Mouse (Mus musculus): ENCODE results near the gene Utrn. TPM values are rescaled to one million over a fixed set of nuclear protein-coding genes. Genes with fewer than 3 reads are reported as not detected.

The Utrn gene
- total RNA-seq, 1 experiment from 2014 or later = 46.5 TPM

- no peak for ATAC-seq (replicated peaks; ENCODE audit: low read depth, poor library complexity, severe bottlenecking)
Observed at GRCm38 (mm10) chr10:12377727-12378126, 491.4 kb downstream of the Utrn start.

DNA sequence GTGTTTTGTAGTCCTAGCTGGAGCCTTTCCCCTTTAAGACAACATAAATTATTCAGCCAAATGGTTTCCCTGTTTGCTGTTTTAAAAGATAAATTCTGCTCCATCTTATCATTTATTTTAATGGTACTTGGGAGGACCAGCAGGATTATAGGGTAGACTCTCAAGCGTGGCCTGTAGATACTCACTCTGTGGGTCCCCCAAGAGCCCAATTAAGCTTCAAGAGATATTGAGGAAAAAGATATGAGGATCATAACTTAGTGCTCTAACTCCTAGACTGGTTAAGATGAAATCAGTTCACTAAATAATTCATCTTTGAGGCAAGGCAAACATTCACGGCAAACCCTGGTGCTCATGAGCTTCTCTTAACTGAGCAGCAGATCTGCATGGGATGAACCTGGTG lies 493.1 kb downstream of the Utrn start:
- ATAC-seq (replicated peaks; ENCODE audit: low read depth, poor library complexity, severe bottlenecking) = no peak

DNA sequence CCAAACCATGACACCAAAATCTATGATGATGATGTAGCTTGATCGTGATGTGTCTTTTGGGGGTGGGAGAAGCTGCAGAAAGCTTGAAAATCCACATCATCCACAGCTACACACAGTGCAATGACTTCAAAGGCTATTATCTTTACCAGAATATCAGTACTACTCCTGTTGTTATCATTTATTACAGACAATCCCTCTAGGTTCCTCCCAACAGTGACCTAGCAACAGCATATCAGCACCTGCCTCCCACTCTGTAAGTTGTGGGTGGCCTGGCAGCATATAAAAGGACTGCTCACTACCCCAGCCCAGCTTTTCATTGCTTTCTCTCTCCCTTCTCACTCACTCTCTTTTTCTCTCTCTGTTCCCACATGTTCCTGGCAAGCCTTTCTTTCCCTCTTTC lies 494.4 kb downstream of the Utrn start:
- no peak for ATAC-seq (replicated peaks; ENCODE audit: low read depth, poor library complexity, severe bottlenecking)

GRCm38 (mm10) chr10:12354556-12354955 lies 514.6 kb downstream of the Utrn start:
- ATAC-seq (replicated peaks; ENCODE audit: low read depth, poor library complexity, severe bottlenecking) = no peak

GRCm38 (mm10) chr10:12354106-12354505 lies 515.1 kb downstream of the Utrn start:
- no peak for ATAC-seq (replicated peaks; ENCODE audit: low read depth, poor library complexity, severe bottlenecking)

DNA sequence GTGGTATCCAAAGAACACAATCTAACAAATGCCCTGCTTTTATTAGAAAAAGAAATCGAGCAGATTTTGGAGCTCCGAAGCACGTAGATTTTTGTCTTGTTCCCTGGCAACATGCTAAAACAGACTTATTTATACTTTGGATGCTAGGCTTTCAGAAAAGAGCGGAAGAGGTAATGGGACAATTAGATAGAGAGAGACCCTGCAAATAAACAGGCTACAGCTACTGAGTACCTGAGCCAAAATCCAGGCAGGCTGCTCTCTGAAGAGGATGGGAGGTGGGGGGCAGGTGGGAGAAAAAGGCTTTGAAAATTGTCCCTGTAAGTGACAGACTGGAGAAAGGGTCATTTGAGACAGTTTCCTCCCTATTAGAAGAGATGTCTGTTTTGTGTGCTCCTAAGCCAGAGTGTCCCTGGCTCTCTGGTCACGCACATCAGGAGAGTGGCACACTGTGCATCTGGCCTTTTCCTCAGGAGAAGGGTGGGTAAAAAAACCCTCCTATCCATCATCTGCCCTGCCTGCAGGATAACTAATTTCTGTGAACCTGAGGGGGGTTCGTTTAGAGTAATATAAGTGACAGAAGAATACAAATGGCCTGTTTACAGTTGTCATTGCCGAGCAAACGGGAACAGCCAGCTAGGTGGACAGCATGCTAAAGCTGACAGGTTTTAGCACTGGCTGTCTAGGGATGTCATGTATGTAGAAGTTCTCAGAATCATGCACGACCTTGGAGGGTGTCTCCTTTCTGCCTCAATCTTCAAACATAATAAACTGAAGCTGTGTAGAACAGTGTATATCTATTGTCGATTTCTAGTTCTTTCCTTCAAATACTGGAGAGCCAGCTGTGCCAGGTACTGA lies 529.2 kb downstream of the Utrn start:
- ATAC-seq (replicated peaks; ENCODE audit: low read depth, poor library complexity, severe bottlenecking) = no peak

DNA sequence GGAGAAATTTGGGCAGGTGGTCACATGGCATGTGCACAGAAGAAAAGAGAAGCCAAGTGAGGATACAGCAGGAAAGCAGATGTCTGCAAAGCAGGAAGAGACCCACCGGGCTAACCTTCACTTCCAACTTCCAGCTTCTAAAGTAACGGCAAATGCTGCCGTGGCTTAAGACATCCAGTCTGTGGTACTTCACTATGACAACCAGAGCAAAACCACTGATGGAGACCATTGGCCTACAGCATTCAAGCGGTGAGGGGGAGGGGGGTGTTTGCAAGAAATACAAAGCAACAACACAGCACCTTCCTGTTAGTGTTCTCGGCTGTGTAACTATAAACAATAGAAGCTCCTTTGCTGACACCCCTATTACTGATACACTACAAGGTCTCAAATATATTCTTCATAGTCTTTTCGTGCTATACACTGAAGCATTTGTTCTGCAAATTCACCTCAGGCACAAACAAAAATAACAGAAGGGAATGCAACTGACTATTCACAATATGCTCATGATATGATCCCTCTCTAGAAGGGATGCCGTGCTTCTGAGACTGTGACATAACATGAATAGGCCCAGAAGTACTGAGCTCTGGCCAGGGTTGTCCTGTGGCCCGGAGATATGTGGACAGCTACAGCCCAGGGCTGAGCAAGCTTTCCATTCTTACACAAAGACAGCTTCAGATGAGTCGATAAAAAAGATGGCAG lies 530.0 kb downstream of the Utrn start:
- ATAC-seq (replicated peaks; ENCODE audit: low read depth, poor library complexity, severe bottlenecking) = no peak

Other genes starting within 250 kb of the Utrn start
- 8.2 and 9.4 TPM in 2 replicates for gene Stx11, start 94.9 kb upstream of the Utrn start, total RNA-seq (2017)
- gene Sf3b5, start 136.0 kb upstream of the Utrn start, total RNA-seq (2017) = 16.9 and 17.4 TPM in 2 replicates
- gene Plagl1, start 191.1 kb upstream of the Utrn start, total RNA-seq (2017) = 0.14 TPM in 1 of 2 replicates, not detected in the other